Mouse (Mus musculus) MEL (cell line): Measurements from ENCODE around the gene Atg16l1. TPM values are rescaled to one million over a fixed set of nuclear protein-coding genes. Genes with fewer than 3 reads are reported as not detected.

Experiments
- DNase-seq: peaks from one replicate; pipeline ENCODE4 v3.0.0; 2011; ENCODE audit warnings: low read depth, low spot score
- H3K27ac ChIP-seq: 2 replicates; pipeline ENCODE4 v1.5.1; 2012; ENCODE audit warnings: low read depth, mild to moderate bottlenecking, control low read depth, low read length, moderate library complexity; ENCODE audit not compliant: control insufficient read depth
- H3K27me3 ChIP-seq, 2 experiments: fragments of 150-350 bp in 1 of 2; sonication (generic) in 1 of 2; 2 replicates each; pipeline ENCODE4 v1.6.1; 2012; ENCODE audit warnings: low read length in 2 of 2, mild to moderate bottlenecking in 2 of 2, improper control_type of control experiment in 1 of 2, moderate library complexity in 1 of 2; ENCODE audit not compliant: insufficient read depth in 2 of 2, control insufficient read depth in 1 of 2
- H3K36me3 ChIP-seq, 2 experiments: 2 replicates each; pipeline ENCODE4 v1.6.1; 2012 to 2014; ENCODE audit warnings: low read length in 2 of 2, improper control_type of control experiment in 1 of 2, inconsistent platforms in 1 of 2, mild to moderate bottlenecking in 1 of 2; ENCODE audit not compliant: insufficient read depth in 2 of 2, control insufficient read depth in 1 of 2
- H3K4me1 ChIP-seq, 2 experiments: fragments of 150-350 bp in 1 of 2; sonication (generic) in 1 of 2; 2 replicates each; pipeline ENCODE4 v1.6.1; 2012; ENCODE audit warnings: low read length in 2 of 2, improper control_type of control experiment in 1 of 2, mild to moderate bottlenecking in 1 of 2; ENCODE audit not compliant: insufficient read depth in 2 of 2, control insufficient read depth in 1 of 2
- H3K4me3 ChIP-seq, 2 experiments: fragments of 150-350 bp in 1 of 2; sonication (generic) in 1 of 2; 2 replicates each; pipeline ENCODE4 v1.5.1; 2012; ENCODE audit warnings: low read depth in 2 of 2, low read length in 2 of 2, mild to moderate bottlenecking in 2 of 2, moderate library complexity in 2 of 2, control low read depth in 1 of 2, improper control_type of control experiment in 1 of 2; ENCODE audit not compliant: control insufficient read depth in 1 of 2, insufficient read depth in 1 of 2
- H3K79me2 ChIP-seq: 2 replicates; pipeline ENCODE4 v1.6.1; 2012; ENCODE audit warnings: mild to moderate bottlenecking, low read length, moderate library complexity; ENCODE audit not compliant: control insufficient read depth, poor library complexity, insufficient read depth
- H3K9ac ChIP-seq: 2 replicates; pipeline ENCODE4 v1.6.1; 2012; ENCODE audit warnings: low read depth, mild to moderate bottlenecking, control low read depth, low read length, moderate library complexity; ENCODE audit not compliant: control insufficient read depth, poor library complexity, severe bottlenecking
- H3K9me3 ChIP-seq: fragments of 150-350 bp; sonication (generic); replicated peaks from 2 replicates; pipeline ENCODE4 v1.6.1; 2012; ENCODE audit warnings: mild to moderate bottlenecking, low read length, improper control_type of control experiment, moderate library complexity; ENCODE audit not compliant: insufficient read depth
- CHD1 ChIP-seq: IDR thresholded peaks from 2 replicates; pipeline ENCODE4 v1.6.1; 2012; ENCODE audit warnings: low read depth, mild to moderate bottlenecking, inconsistent platforms, low read length, improper control_type of control experiment
- CTCF ChIP-seq, 3 experiments: IDR thresholded peaks in 2 of 3; conservative IDR thresholded peaks in 1 of 3; 2 replicates each; pipeline ENCODE4 v1.5.1; 2011 to 2012; ENCODE audit warnings: low read length in 3 of 3, low read depth in 2 of 3, mild to moderate bottlenecking in 2 of 3, improper control_type of control experiment in 1 of 3, inconsistent platforms in 1 of 3, mixed read lengths in 1 of 3, moderate library complexity in 1 of 3; ENCODE audit not compliant: control insufficient read depth in 1 of 3, insufficient read depth in 1 of 3, poor library complexity in 1 of 3, severe bottlenecking in 1 of 3
- E2F4 ChIP-seq: IDR thresholded peaks from 2 replicates; pipeline ENCODE4 v1.6.1; 2011; ENCODE audit warnings: low read depth, low read length, improper control_type of control experiment, borderline replicate concordance
- ETS1 ChIP-seq: IDR thresholded peaks from 2 replicates; pipeline ENCODE4 v1.6.1; 2012; ENCODE audit warnings: low read depth, mild to moderate bottlenecking, inconsistent platforms, low read length, improper control_type of control experiment, moderate library complexity
- JUND ChIP-seq: IDR thresholded peaks from 2 replicates; pipeline ENCODE4 v1.6.1; 2011; ENCODE audit warnings: low read depth, mild to moderate bottlenecking, improper control_type of control experiment, low read length
- MEF2A ChIP-seq: IDR thresholded peaks from 2 replicates; pipeline ENCODE4 v1.6.1; 2014; ENCODE audit warnings: low read depth, mild to moderate bottlenecking, inconsistent platforms, low read length, improper control_type of control experiment; ENCODE audit not compliant: poor library complexity, insufficient replicate concordance, severe bottlenecking; ENCODE audit errors: extremely low read depth
- MYB ChIP-seq: IDR thresholded peaks from 2 replicates; pipeline ENCODE4 v1.6.1; 2011; ENCODE audit warnings: mild to moderate bottlenecking, low read depth, low read length, improper control_type of control experiment
- NELFE ChIP-seq: IDR thresholded peaks from 2 replicates; pipeline ENCODE4 v1.6.1; 2011; ENCODE audit warnings: low read depth, low read length, improper control_type of control experiment
- POLR2AphosphoS2 ChIP-seq: IDR thresholded peaks from 2 replicates; pipeline ENCODE4 v1.6.1; 2011; ENCODE audit warnings: low read length, improper control_type of control experiment
- POLR2AphosphoS5 ChIP-seq: IDR thresholded peaks from 2 replicates; pipeline ENCODE4 v1.6.1; 2012; ENCODE audit warnings: low read depth, borderline replicate concordance, mild to moderate bottlenecking, inconsistent platforms, low read length, moderate library complexity, mixed read lengths
- TAL1 ChIP-seq: IDR thresholded peaks from 2 replicates; pipeline ENCODE4 v1.6.1; 2012; ENCODE audit warnings: mild to moderate bottlenecking, inconsistent platforms, low read length, moderate library complexity, mixed read lengths
- TBP ChIP-seq: IDR thresholded peaks from 2 replicates; pipeline ENCODE4 v1.8.0; 2011; ENCODE audit warnings: low read depth, low read length, improper control_type of control experiment
- USF1 ChIP-seq: IDR thresholded peaks from 2 replicates; pipeline ENCODE4 v1.6.1; 2014; ENCODE audit warnings: low read depth, mild to moderate bottlenecking, inconsistent platforms, low read length, improper control_type of control experiment, moderate library complexity
- ZC3H11A ChIP-seq: IDR thresholded peaks from 2 replicates; pipeline ENCODE4 v1.6.1; 2012; ENCODE audit warnings: low read depth, mild to moderate bottlenecking, inconsistent platforms, low read length, improper control_type of control experiment
- ZNF384 ChIP-seq: IDR thresholded peaks from 2 replicates; pipeline ENCODE4 v1.6.1; 2012; ENCODE audit warnings: low read depth, mild to moderate bottlenecking, inconsistent platforms, low read length, improper control_type of control experiment
- polyA plus RNA-seq, 2 experiments: library from polyadenylated mRNA; stranded (reverse) in 1 of 2; unstranded in 1 of 2; fragments of >175 nt in 1 of 2; fragments of >200 nt in 1 of 2; gene quantifications; 2 replicates each; pipeline versions ENCODE4 v1.2.1 to v1.2.4; 2012; ENCODE audit warnings: low replicate concordance in 2 of 2, low read depth in 1 of 2; ENCODE audit not compliant: insufficient read length in 2 of 2, insufficient read depth in 1 of 2, missing spikeins in 1 of 2
- total RNA-seq: library from RNA; depleted of rRNA; stranded (reverse); fragments of 300-350 nt; gene quantifications from 2 replicates; pipeline ENCODE4 v1.2.3, GENCODE M21; 2012

The Atg16l1 gene
- total and polyA plus RNA-seq, 3 experiments = 33.8 to 34.0 TPM; not detected in 1

DNA sequence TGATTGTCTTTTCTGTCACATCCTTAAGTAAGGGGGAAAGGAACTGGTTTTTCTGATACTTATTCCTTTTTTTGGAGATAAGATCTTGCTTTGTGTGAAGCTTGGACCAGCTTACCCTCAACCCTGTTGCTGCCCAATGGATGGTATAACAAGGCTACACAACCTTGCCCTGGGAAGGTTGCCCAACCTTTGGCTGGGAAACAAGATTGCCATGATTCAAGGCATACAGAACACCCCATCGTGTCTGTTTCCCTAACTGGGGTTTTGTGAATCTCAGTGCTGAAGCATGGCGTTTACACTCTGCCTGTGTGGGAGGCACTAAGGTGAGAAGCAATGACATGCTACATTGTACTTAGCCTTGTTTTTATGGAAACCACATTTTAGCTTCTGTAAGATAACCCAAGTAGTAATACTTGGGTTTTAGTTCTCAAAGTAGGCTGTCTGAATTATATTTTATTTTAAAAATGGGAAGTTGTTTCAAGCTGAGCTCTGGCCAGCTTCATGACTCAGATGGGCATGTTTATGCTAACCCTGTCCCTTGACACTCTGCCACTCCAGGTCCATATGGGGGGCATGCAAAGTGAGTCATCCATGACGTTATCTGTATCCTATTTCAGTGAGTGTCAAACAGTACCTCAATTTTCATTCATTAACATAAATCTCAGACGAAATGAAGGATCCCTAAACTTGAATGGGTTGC is 36.9 kb downstream of the Atg16l1 start:
- Histone ChIP-seq H3K27me3 (no peaks in the 10 kb centered on the region), H3K27ac (no peak overlapping the region), H3K79me2 (no peaks in the 10 kb centered on the region), H3K9me3 (no peaks in the 10 kb centered on the region), H3K36me3 (peaks cover 0 to 6% of the 10 kb centered on the region in 2 experiments; a peak in 2 of 4 replicates), H3K4me1 (no peaks in the 10 kb centered on the region; a peak in 1 of 4 replicates), H3K9ac (no peak overlapping the region), H3K4me3 (no peak overlapping the region)
- TF ChIP-seq JUND (no peak), ZC3H11A (no peak), MYB (no peak), CTCF (IDR thresholded peaks at IDR 0.05 in 2 of 3, conservative IDR thresholded peaks at IDR 0.05 in 1 of 3; ENCODE audit: control insufficient read depth in 1 of 3, insufficient read depth in 1 of 3, low read depth in 2 of 3, low read length in 3 of 3, poor library complexity in 1 of 3, severe bottlenecking in 1 of 3) (no peak), NELFE (no peak), TBP (no peak), TAL1 (no peak), CHD1 (no peak)
- no peak for DNase-seq

DNA sequence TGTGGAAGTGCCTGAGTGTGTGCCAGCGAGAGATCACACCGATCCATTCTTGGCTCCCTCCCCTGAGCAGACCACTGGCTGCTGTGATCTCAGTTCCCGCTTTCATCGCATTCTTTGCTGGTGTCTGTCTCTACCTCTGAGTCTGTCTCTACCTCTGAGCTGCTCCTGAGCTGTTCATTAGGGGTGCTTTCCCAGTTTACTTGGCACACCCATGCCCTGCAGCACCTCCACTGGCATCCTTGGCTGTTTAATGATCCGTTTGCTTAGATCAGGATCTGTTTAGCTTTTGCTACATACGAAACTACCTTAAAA is 37.4 kb downstream of the Atg16l1 start:
- Histone ChIP-seq H3K36me3 (peaks cover 0 to 4% of the 10 kb centered on the region in 2 experiments; a peak in 2 of 4 replicates), H3K79me2 (no peaks in the 10 kb centered on the region), H3K9me3 (no peaks in the 10 kb centered on the region), H3K4me3 (no peak overlapping the region), H3K27me3 (no peaks in the 10 kb centered on the region), H3K27ac (no peak overlapping the region), H3K4me1 (no peaks in the 10 kb centered on the region; a peak in 1 of 4 replicates), H3K9ac (no peak overlapping the region)
- DNase-seq = no peak
- TF ChIP-seq E2F4 (no peak), MEF2A (no peak), TAL1 (no peak), POLR2AphosphoS5 (no peak), ETS1 (no peak), USF1 (no peak), POLR2AphosphoS2 (no peak)

DNA sequence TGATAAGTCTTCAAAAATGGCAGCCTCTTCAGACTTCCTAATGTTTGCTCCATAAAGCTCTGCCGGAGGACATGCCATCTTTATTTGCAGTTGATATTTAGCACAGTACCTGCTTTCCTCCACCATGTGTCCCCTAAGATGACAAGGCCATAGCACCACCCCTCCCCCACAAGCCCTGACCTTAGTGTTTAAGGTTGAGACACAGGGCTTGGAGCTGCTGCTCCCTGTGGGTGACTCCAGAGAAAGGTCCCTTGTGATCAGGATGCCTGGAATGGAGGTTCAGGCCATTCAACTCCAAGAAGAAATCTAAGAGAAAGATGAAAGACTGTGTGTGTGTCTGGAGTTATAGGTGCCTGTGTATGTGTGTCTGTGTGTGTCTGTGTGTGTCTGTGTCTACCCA is 42.0 kb downstream of the Atg16l1 start:
- Histone ChIP-seq H3K4me3 (no peak overlapping the region), H3K4me1 (no peaks in the 10 kb centered on the region; a peak in 1 of 4 replicates), H3K36me3 (no peaks in the 10 kb centered on the region), H3K79me2 (no peaks in the 10 kb centered on the region), H3K9ac (no peak overlapping the region), H3K27me3 (no peaks in the 10 kb centered on the region), H3K9me3 (no peaks in the 10 kb centered on the region), H3K27ac (no peak overlapping the region)
- TF ChIP-seq CHD1 = no peak
- no peak for TF ChIP-seq JUND
- TF ChIP-seq TBP = no peak
- no peak for TF ChIP-seq ZNF384
- no peak for DNase-seq
